Mouse (Mus musculus) embryonic fibroblast, embryonic 13.5 days (primary cell): Measurements from ENCODE around the gene Olfr653. TPM values are rescaled to one million over a fixed set of nuclear protein-coding genes. Genes with fewer than 3 reads are reported as not detected.

Experiments
- H3K27ac ChIP-seq: 2 replicates; pipeline ENCODE4 v1.5.1; 2012; ENCODE audit warnings: low read length, control low read depth, inconsistent platforms; ENCODE audit not compliant: insufficient read depth
- H3K4me1 ChIP-seq: 2 replicates; pipeline ENCODE4 v1.6.1; 2011; ENCODE audit warnings: low read length; ENCODE audit not compliant: control insufficient read depth, insufficient read depth
- H3K4me3 ChIP-seq: 2 replicates; pipeline ENCODE4 v1.5.1; 2011; ENCODE audit warnings: mild to moderate bottlenecking, control low read depth, low read length; ENCODE audit not compliant: insufficient read depth
- CTCF ChIP-seq: IDR thresholded peaks from 2 replicates; pipeline ENCODE4 v1.5.1; 2011; ENCODE audit warnings: mild to moderate bottlenecking, control low read depth, low read length, moderate library complexity, borderline replicate concordance; ENCODE audit not compliant: insufficient read depth
- POLR2A ChIP-seq: IDR thresholded peaks from 2 replicates; pipeline ENCODE4 v1.6.1; 2011; ENCODE audit warnings: low read depth, mild to moderate bottlenecking, control low read depth, low read length, moderate library complexity
- polyA plus RNA-seq: library from polyadenylated mRNA; stranded (reverse); fragments of >200 nt; gene quantifications from 2 replicates; pipeline ENCODE4 v1.2.4, GENCODE M21; 2011; ENCODE audit warnings: low read depth; ENCODE audit not compliant: missing spikeins, insufficient read length

The Olfr653 gene
- polyA plus RNA-seq, result not detected in 2 replicates

DNA sequence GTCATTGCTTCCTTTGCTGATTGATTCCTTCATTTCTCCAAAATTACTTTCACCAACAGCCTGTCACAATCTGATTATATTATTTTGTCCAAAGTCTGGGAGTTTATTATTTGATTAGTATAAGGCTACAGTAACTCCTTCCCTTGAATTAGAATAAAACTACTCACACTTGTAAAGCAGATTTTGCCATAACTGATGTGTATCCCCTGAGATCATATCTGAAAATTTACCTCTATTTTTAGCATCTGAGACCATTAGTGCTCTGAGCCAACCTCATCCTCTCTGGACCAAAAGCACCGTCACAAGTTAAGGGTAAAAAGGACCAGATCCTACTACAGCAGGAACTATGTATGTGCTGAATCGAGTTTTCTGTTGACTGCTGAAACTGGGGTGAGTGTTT lies at the start of gene Olfr653:
Gene Olfr653, plus strand, starts transcription at position 301 of the 400 bp plus-strand sequence.
- H3K27ac ChIP-seq, result no peak within 1 kb of the TSS
- H3K4me3 ChIP-seq, result no peak within 1 kb of the TSS
- TF ChIP-seq CTCF (no peak), POLR2A (no peak)
- H3K4me1 ChIP-seq, result no peaks in the 10 kb centered on the region

DNA sequence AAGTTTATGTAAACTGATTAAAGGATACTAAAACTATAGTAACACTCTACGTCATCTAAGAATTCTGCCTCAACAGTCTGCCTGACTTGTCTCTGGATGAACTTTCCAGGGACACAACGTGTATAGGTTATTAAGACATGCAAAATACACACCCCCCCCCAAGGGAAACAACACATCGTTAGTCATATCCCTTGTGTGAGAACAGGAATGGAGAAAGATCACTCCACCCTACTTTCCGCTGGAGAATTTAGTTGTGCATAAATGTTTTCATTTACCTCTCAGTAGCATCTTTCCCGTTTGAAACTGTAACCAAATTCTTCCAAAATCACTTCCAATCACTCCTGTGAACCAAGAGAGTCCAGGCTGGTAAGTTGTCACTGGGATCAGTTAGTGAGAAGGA lies 27.3 kb upstream of the Olfr653 start, which contains the start of gene Olfr651:
Gene Olfr651, plus strand, starts transcription at position 301 of the 400 bp plus-strand sequence.
- no peak for TF ChIP-seq CTCF
- TF ChIP-seq POLR2A, result no peak

GRCm38 (mm10) chr7:104552700-104553099 lies 24.4 kb upstream of the Olfr653 start:
- TF ChIP-seq CTCF (no peak), POLR2A (no peak)
- H3K4me3 ChIP-seq, result no peak overlapping the region
- no peaks in the 10 kb centered on the region for H3K4me1 ChIP-seq
- no peak overlapping the region for H3K27ac ChIP-seq

More for the DNA sequence above, 27.3 kb upstream of the Olfr653 start, which contains the start of gene Olfr651:
- Histone ChIP-seq H3K4me1 (no peaks in the 10 kb centered on the region), H3K4me3 (no peak within 1 kb of the TSS), H3K27ac (no peak within 1 kb of the TSS)

DNA sequence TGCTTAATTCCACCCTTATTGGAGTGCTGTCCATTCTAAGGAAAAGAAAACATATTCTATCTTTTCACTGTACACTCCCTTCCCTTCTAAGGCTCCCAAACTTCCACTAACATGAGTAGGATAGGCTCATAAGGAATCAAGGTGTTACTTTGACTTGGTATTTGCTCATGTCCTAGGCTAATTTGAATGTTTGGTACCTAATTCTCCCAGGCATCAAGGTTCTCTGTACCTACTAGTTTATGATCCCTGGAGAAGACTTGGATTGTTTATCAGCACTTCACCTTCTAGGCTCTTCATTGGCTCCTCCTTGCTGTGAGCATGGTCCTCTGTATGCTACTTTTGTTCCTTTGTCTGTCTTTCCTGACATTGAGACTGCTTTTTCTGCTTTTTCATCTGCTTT lies 16.5 kb upstream of the Olfr653 start, which contains the start of gene Olfr652:
Gene Olfr652, plus strand, starts transcription at position 301 of the 400 bp plus-strand sequence.
- Histone ChIP-seq H3K27ac (no peak within 1 kb of the TSS), H3K4me3 (no peak within 1 kb of the TSS), H3K4me1 (no peaks in the 10 kb centered on the region)
- TF ChIP-seq POLR2A (no peak), CTCF (no peak)

- Histone ChIP-seq H3K4me3 (no peak overlapping the region), H3K4me1 (no peaks in the 10 kb centered on the region), H3K27ac (no peak overlapping the region)
- no peak for TF ChIP-seq POLR2A
- TF ChIP-seq CTCF, result no peak
Measured at GRCm38 (mm10) chr7:104580846-104581245, 3.7 kb downstream of the Olfr653 start.

DNA sequence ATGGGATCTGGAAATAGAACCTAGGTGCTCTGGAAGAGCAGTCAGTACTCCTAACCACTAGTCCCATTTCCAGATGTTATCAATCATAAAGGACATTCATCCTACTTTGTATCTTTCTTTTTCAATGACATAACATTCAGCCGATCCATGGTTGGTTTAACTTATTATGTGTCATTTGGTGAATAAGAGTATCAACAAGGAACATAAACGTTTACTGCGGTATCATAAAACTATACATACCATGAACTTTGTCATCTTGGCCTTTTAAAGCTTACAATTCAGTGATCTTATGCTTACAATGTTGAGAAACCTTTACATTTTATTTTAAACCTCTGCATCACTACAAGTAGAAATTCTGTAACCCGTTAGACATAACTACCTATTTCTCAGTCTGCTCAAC lies 4.3 kb downstream of the Olfr653 start:
- Histone ChIP-seq H3K4me1 (no peaks in the 10 kb centered on the region), H3K4me3 (no peak overlapping the region), H3K27ac (no peak overlapping the region)
- TF ChIP-seq CTCF (no peak), POLR2A (no peak)

- TF ChIP-seq POLR2A (no peak), CTCF (no peak)
- no peak within 1 kb of the TSS for H3K4me3 ChIP-seq
- H3K27ac ChIP-seq, result no peak within 1 kb of the TSS
- H3K4me1 ChIP-seq, result no peaks in the 10 kb centered on the region
Measured at GRCm38 (mm10) chr7:104586725-104587124, 9.6 kb downstream of the Olfr653 start, which contains the start of gene Olfr654. Gene Olfr654, plus strand, starts transcription at chr7:104587025.

DNA sequence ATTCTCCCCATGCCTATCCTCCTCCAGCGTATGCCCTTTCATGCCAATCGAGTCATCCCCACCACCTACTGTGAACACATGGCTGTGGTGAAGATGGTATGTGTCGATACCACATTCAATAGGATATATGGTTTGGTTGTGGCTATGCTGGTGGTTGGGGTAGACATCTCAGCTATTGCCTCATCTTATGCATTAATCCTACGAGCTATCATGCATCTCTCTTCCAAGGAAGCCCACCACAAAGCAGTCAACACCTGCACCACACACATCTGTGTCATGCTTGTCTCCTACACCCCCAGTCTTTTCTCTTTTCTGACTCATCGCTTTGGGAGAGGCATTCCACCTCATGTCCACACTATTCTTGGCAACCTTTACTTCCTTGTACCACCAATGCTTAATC lies 11.2 kb downstream of the Olfr653 start:
- TF ChIP-seq POLR2A, result no peak
- no peak for TF ChIP-seq CTCF
- Histone ChIP-seq H3K27ac (no peak overlapping the region), H3K4me1 (no peaks in the 10 kb centered on the region), H3K4me3 (no peak overlapping the region)

DNA sequence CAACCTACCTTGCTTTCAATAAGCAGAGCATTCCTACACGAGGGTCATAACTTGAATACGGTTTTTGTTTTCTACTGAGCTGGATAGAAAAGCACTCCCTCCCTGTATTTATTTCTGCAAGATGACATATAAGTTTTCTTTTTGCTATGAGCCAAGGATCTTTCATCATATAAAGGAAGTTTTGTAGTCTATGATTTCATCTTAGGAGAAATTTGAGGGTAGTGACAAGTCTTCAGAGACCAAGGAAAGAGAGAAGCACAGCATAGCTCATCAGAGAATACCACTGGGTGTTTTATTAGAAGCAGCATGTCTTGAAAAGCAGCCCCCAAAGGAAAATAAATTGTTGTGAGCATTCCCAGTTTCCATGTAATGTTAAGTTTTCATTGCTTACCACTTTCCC lies 24.6 kb downstream of the Olfr653 start, which contains the start of gene Olfr655:
Gene Olfr655, minus strand, starts transcription at position 101 of the 400 bp plus-strand sequence.
- Histone ChIP-seq H3K4me3 (no peak within 1 kb of the TSS), H3K27ac (no peak within 1 kb of the TSS), H3K4me1 (no peaks in the 10 kb centered on the region)
- TF ChIP-seq POLR2A, result no peak
- TF ChIP-seq CTCF, result no peak

DNA sequence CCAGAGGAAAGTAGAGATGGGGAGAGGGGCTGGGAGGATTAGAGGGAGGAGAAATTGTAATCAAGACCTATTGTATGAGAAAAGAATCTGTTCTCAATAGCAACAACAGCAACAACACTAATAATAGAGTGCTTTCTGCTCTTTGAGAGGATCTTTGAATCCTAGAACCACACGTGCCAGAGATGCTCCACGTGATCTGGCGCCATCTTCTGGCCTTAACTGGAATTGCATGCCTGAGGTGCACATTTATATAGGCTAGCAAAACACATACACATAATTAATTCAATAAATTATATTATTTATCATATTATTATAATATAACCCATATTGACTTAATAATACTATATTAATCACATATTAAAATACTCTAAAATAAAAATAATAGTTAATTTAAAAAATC lies 26.1 kb downstream of the Olfr653 start:
- no peak overlapping the region for H3K4me3 ChIP-seq
- peak; percentile 74; the same call in 1 of the 2 replicates for TF ChIP-seq CTCF
- TF ChIP-seq POLR2A, result no peak
- H3K27ac ChIP-seq, result no peak overlapping the region
- no peaks in the 10 kb centered on the region for H3K4me1 ChIP-seq

GRCm38 (mm10) chr7:104604727-104605126 lies 27.6 kb downstream of the Olfr653 start:
- H3K4me3 ChIP-seq, result no peak overlapping the region
- no peak overlapping the region for H3K27ac ChIP-seq
- TF ChIP-seq POLR2A (no peak), CTCF (no peak)
- H3K4me1 ChIP-seq, result no peaks in the 10 kb centered on the region
